Mouse (Mus musculus): ENCODE measurements around the gene Xpo4. TPM values are rescaled to one million over a fixed set of nuclear protein-coding genes. Genes with fewer than 3 reads are reported as not detected.

Xpo4 gene
- 6.6 and 8.0 TPM in 2 replicates for polyA plus RNA-seq (2012; rRNA removed)

GRCm38 (mm10) chr14:57664822-57665627 is at the start of gene Xpo4:
TSS of gene Xpo4 (minus strand) at chr14:57665430.

GRCm38 (mm10) chr14:57571155-57572133 is 93.8 kb downstream of the Xpo4 start, which contains the start of gene Eef1akmt1:
TSS of gene Eef1akmt1 (minus strand) at chr14:57571612.

Other genes with a start within 250 kb of the Xpo4 start
- 1.6 and 1.7 TPM in 2 replicates for gene Ift88, start 241.4 kb downstream of the Xpo4 start, polyA plus RNA-seq (2012; rRNA removed)
- gene Il17d, start 140.7 kb downstream of the Xpo4 start, polyA plus RNA-seq (2012; rRNA removed) = 0.32 and 0.44 TPM in 2 replicates
- 14.9 and 16.8 TPM in 2 replicates for gene Eef1akmt1, start 93.8 kb downstream of the Xpo4 start, polyA plus RNA-seq (2012; rRNA removed)
- gene Gm49361, start 80.7 kb upstream of the Xpo4 start, polyA plus RNA-seq (2012; rRNA removed) = not detected in 2 replicates
- gene Lats2, start 93.0 kb upstream of the Xpo4 start, polyA plus RNA-seq (2012; rRNA removed) = 3.0 and 3.6 TPM in 2 replicates
- gene Sap18, start 132.8 kb upstream of the Xpo4 start, polyA plus RNA-seq (2012; rRNA removed) = 15.9 and 16.2 TPM in 2 replicates
- gene Ska3, start 160.8 kb upstream of the Xpo4 start, polyA plus RNA-seq (2012; rRNA removed) = 7.8 and 10.4 TPM in 2 replicates
- gene Mrpl57, start 160.8 kb upstream of the Xpo4 start, polyA plus RNA-seq (2012; rRNA removed) = 40.7 and 44.8 TPM in 2 replicates
- gene Zdhhc20, start 224.8 kb upstream of the Xpo4 start, polyA plus RNA-seq (2012; rRNA removed) = 3.0 and 3.9 TPM in 2 replicates

Data from liver, embryonic 14 days (tissue).